Mouse (Mus musculus): ENCODE measurements at regions not wholly inside any gene's neighbourhood (a gene's known extent, or its start where the extent isn't known, plus 50 kb on each side); places are given as distances from the start of the nearest gene placed in this dataset.
"Not testable (repeated sequence)": the region's sequence is repeated elsewhere in the genome, so short reads cannot be mapped to it uniquely, and the experiment has no call there.

GRCm38 (mm10) chr3:137275444-137275843 is 65.4 kb upstream of the Emcn start:
- Histone ChIP-seq H3K4me2 (no peak overlapping the region), H3K4me3 (no peak overlapping the region), H3K27ac (replicated peaks) (no peak overlapping the region), H3K36me3 (no peaks in the 10 kb centered on the region), H3K9ac (no peak overlapping the region), H3K9me3 (no peaks in the 10 kb centered on the region), H3K27me3 (no peaks in the 10 kb centered on the region), H3K4me1 (replicated peaks) (no peaks in the 10 kb centered on the region)
- ATAC-seq (ENCODE audit: low read depth) = no peak
- WGBS = 75% methylated on average over 8 of the region's 8 CpGs

DNA sequence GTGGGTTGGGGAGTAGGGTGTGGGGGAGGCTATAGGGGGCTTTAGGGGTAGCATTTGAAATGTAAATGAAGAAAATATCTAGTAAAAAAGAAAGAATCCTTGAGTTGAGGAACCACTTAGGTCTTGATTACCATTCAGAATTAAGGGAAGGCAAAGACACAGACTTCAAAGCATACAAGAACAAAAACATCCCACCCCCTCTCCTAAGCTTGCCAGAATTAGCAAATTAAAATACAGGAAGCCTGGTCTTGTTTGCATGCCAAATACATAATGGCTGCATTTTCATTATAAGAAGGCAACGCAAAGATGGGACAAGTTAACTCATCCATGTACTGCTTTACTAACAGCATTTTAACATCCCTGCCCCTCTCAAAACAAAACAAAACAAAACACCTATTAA is 61.6 kb upstream of the Emcn start:
- H3K4me1 ChIP-seq (replicated peaks) = no peaks in the 10 kb centered on the region
- H3K27me3 ChIP-seq = no peaks in the 10 kb centered on the region
- ATAC-seq (ENCODE audit: low read depth) = no peak
- WGBS = 50% methylated on average over 1 of the region's 1 CpGs
- H3K36me3 ChIP-seq = no peaks in the 10 kb centered on the region
- no peaks in the 10 kb centered on the region for H3K9me3 ChIP-seq
- H3K4me3 ChIP-seq = no peak overlapping the region
- H3K27ac ChIP-seq (replicated peaks) = no peak overlapping the region
- no peak overlapping the region for H3K9ac ChIP-seq
- no peak overlapping the region for H3K4me2 ChIP-seq

GRCm38 (mm10) chr3:137281052-137281451 is 59.8 kb upstream of the Emcn start:
- Histone ChIP-seq H3K9ac (no peak overlapping the region), H3K4me1 (replicated peaks) (no peaks in the 10 kb centered on the region), H3K27me3 (no peaks in the 10 kb centered on the region), H3K4me2 (no peak overlapping the region), H3K9me3 (no peaks in the 10 kb centered on the region), H3K4me3 (no peak overlapping the region), H3K36me3 (no peaks in the 10 kb centered on the region), H3K27ac (replicated peaks) (no peak overlapping the region)
- 87% methylated on average over 7 of the region's 7 CpGs for WGBS
- ATAC-seq (ENCODE audit: low read depth) = no peak

- H3K9me3 ChIP-seq; H3K4me3 ChIP-seq; H3K27me3 ChIP-seq; ATAC-seq (ENCODE audit: low read depth); H3K4me2 ChIP-seq; H3K9ac ChIP-seq; H3K27ac ChIP-seq (replicated peaks); H3K36me3 ChIP-seq: not testable (repeated sequence)
- 95% methylated on average over 11 of the region's 11 CpGs for WGBS
- peaks cover 10% of the 10 kb centered on the region for H3K4me1 ChIP-seq (replicated peaks)
These were observed 53.3 kb upstream of the Emcn start for GRCm38 (mm10) chr3:137287558-137287957.

DNA sequence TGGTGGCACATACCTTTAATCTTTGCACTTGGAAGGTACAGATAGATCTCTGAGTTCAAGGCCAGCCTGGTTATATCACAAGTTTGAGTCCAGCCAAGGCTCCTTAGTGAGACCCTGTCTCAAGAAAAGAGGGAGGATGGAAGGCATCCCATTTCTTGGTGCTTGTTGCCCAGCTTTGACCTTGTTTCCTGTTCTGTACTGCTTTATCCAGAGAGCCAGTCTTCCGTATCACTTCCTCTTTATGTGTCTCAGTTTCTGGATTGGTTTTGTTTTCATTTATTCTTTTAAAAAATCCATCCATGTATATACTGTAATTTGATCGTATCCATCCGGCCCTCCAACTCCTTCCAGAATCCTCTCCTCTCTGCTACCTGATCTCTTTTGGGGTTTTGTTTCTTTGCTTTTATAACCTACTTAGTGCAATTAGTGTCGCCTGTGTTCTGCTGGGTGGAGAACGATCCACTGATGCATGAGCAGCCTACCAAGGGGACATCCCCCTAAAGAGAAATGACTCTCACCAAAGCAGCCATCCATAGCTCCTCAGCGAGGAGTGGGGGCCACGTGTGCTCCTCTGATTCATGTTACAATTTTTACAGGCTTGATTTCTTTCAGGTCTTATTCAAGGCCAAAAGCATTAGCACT is 52.4 kb upstream of the Emcn start:
- H3K4me3 ChIP-seq = no peak overlapping the region
- H3K9me3 ChIP-seq = no peaks in the 10 kb centered on the region
- H3K36me3 ChIP-seq = no peaks in the 10 kb centered on the region
- H3K27ac ChIP-seq (replicated peaks) = no peak overlapping the region
- no peak overlapping the region for H3K9ac ChIP-seq
- H3K27me3 ChIP-seq = no peaks in the 10 kb centered on the region
- no peak overlapping the region for H3K4me2 ChIP-seq
- peaks cover 14% of the 10 kb centered on the region for H3K4me1 ChIP-seq (replicated peaks)
- ATAC-seq (ENCODE audit: low read depth) = no peak
- 76% methylated on average over 7 of the region's 7 CpGs for WGBS

- 88% methylated on average over 2 of the region's 2 CpGs for WGBS
- H3K4me3 ChIP-seq = no peak overlapping the region
- H3K27ac ChIP-seq (replicated peaks) = no peak overlapping the region
- H3K9me3 ChIP-seq = no peaks in the 10 kb centered on the region
- no peaks in the 10 kb centered on the region for H3K27me3 ChIP-seq
- H3K36me3 ChIP-seq = no peaks in the 10 kb centered on the region
- H3K4me2 ChIP-seq = no peak overlapping the region
- ATAC-seq (ENCODE audit: low read depth) = no peak
- no peak overlapping the region for H3K9ac ChIP-seq
- peaks cover 14% of the 10 kb centered on the region for H3K4me1 ChIP-seq (replicated peaks)
These were observed 51.8 kb upstream of the Emcn start for GRCm38 (mm10) chr3:137288943-137289682.

DNA sequence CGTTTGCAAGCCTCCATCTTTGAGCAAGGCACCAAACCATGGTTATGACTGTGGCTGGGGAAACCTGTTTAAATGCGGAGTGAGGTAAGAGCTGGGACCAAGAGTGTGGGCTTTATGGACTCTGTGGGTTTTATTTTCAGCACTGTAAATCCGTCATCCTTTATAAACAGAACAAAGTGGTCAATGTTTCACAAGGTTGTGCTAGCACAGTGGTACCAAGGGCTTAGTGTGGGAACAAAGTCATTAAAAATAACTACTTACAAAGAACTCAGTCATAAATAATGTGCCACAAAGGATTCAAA is 51.2 kb upstream of the Emcn start:
- H3K9ac ChIP-seq = no peak overlapping the region
- 14% methylated on average over 3 of the region's 3 CpGs for WGBS
- H3K27me3 ChIP-seq = no peaks in the 10 kb centered on the region
- H3K4me2 ChIP-seq = no peak overlapping the region
- H3K27ac ChIP-seq (replicated peaks) = no peak overlapping the region
- no peaks in the 10 kb centered on the region for H3K9me3 ChIP-seq
- H3K36me3 ChIP-seq = no peaks in the 10 kb centered on the region
- peak; percentile 15; the same call in 1 of the 2 replicates for ATAC-seq (ENCODE audit: low read depth)
- peaks cover 14% of the 10 kb centered on the region for H3K4me1 ChIP-seq (replicated peaks)
- H3K4me3 ChIP-seq = no peak overlapping the region

Data from neural tube, embryonic 13.5 days (tissue).